Mouse (Mus musculus): Measurements from ENCODE around the gene Zfp626.
"Not testable (repeated sequence)": the region's sequence is repeated elsewhere in the genome, so short reads cannot be mapped to it uniquely, and the experiment has no call there.

The Zfp626 gene

DNA sequence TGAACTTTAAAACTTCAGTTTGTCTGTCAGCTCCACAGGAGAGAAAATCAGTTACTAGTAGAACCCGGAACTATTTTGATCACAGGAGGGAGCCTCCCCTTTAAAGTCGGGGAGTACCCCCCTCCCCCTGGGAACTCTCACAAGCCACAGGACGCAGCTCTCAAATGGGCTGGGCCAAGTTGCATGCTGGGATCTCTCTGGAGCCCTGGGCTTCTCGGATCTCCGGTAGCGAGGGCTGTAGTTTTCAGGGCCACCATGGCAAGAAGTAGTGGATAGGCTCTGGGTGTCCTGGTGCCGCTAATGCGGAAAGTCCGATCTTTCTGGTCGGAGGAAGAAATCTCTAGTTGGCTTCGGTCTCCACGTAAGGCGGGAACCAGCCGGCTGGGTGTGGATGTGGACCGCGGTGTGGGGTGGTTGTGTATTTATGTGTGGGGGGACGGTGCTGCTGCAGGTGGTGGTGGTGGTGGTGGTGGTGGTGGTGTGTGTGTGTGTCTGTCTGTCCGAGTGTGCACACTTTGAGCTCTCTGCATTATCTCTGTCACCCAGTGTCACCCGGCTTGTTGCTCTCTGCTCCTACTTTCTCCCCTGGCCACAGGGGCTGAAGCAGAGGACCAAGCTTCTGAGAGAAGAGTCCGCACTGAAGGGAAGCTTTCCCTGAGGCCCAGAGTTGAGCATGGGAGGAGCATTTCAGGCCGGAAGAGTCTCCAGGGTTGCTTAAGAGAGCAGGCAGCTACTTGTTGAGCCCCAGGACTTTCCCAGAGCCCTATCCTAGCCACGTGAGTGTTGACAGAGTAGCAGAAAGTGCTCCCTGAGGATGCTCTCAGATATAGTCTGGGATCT lies 53.6 kb downstream of the Zfp626 start:
- peak; percentile 79 for DNase-seq (ENCODE audit: low spot score)

DNA sequence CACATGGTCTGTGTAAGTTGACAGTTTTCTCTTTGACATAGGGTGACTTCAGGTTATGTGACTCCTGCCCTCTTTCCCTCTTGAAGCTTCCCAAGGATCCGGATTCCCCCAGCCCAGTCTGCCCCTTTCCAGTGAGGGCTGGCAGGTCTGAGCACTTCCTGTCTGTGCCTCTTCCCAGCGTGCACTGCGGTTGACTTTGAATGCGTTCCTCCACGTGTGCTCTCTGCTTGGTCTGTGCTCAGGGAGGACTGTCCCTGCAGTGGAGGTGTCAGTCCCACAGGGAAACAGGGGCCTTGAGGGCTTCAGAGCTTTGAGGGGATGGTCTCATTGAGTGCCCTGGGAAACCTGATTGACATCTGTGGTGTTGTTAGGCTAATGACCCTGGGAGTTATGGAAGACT lies 55.6 kb downstream of the Zfp626 start:
- not testable (repeated sequence) for DNase-seq (ENCODE audit: low spot score)
